Mouse (Mus musculus): ENCODE measurements around the gene Rictor. TPM values are rescaled to one million over a fixed set of nuclear protein-coding genes. Genes with fewer than 3 reads are reported as not detected.

Gene Rictor
- polyA plus RNA-seq (2015; fragmentation: Nextera tagmentation; extraction: Ambion mirVana) = 39.8 and 41.9 TPM in 2 replicates

- Histone ChIP-seq H3K27ac (peak within 1 kb of the TSS; percentile 97), H3K9ac (peak within 1 kb of the TSS; percentile 89), H3K36me3 (no peaks in the 10 kb centered on the region), H3K27me3 (peaks cover 10% of the 10 kb centered on the region; the same call in 1 of the 2 replicates), H3K4me2 (peak within 1 kb of the TSS; percentile 92), H3K4me1 (peaks cover 23% of the 10 kb centered on the region), H3K4me3 (replicated peaks) (peak within 1 kb of the TSS; percentile 95), H3K9me3 (replicated peaks) (no peaks in the 10 kb centered on the region)
- ATAC-seq (replicated peaks; ENCODE audit: low FRiP score) = peak; percentile 83
- under 1% methylated on average over 67 of the region's 82 CpGs for WGBS
These were observed at the start of gene Rictor for GRCm38 (mm10) chr15:6707936-6708525. TSS of gene Rictor (plus strand) at chr15:6708379.

GRCm38 (mm10) chr15:6661951-6662350, 46.2 kb upstream of the Rictor start:
- no peaks in the 10 kb centered on the region for H3K27me3 ChIP-seq
- H3K4me3 ChIP-seq (replicated peaks) = no peak overlapping the region
- H3K27ac ChIP-seq = no peak overlapping the region
- no peak overlapping the region for H3K9ac ChIP-seq
- ATAC-seq (replicated peaks; ENCODE audit: low FRiP score) = peak; percentile 86
- H3K4me2 ChIP-seq = no peak overlapping the region
- no peaks in the 10 kb centered on the region for H3K9me3 ChIP-seq (replicated peaks)
- H3K4me1 ChIP-seq = no peaks in the 10 kb centered on the region
- no peaks in the 10 kb centered on the region for H3K36me3 ChIP-seq
- WGBS = 20% methylated on average over 3 of the region's 3 CpGs

GRCm38 (mm10) chr15:6663991-6664390, 44.2 kb upstream of the Rictor start:
- Histone ChIP-seq H3K36me3 (no peaks in the 10 kb centered on the region), H3K9me3 (replicated peaks) (no peaks in the 10 kb centered on the region), H3K4me2 (no peak overlapping the region), H3K4me1 (no peaks in the 10 kb centered on the region), H3K27me3 (no peaks in the 10 kb centered on the region), H3K27ac (no peak overlapping the region), H3K4me3 (replicated peaks) (no peak overlapping the region), H3K9ac (no peak overlapping the region)
- no peak for ATAC-seq (replicated peaks; ENCODE audit: low FRiP score)
- WGBS = 67% methylated on average over 7 of the region's 7 CpGs

- Histone ChIP-seq H3K9me3 (replicated peaks) (no peaks in the 10 kb centered on the region), H3K9ac (no peak overlapping the region), H3K27ac (no peak overlapping the region), H3K4me1 (no peaks in the 10 kb centered on the region), H3K4me3 (replicated peaks) (no peak overlapping the region), H3K27me3 (no peaks in the 10 kb centered on the region), H3K4me2 (no peak overlapping the region), H3K36me3 (no peaks in the 10 kb centered on the region)
- ATAC-seq (replicated peaks; ENCODE audit: low FRiP score) = no peak
- WGBS = 55% methylated on average over 5 of the region's 5 CpGs
These were observed 42.1 kb upstream of the Rictor start for GRCm38 (mm10) chr15:6666072-6666471.

GRCm38 (mm10) chr15:6668793-6669437, 39.3 kb upstream of the Rictor start:
- no peaks in the 10 kb centered on the region for H3K27me3 ChIP-seq
- no peaks in the 10 kb centered on the region for H3K9me3 ChIP-seq (replicated peaks)
- WGBS = 42% methylated on average over 14 of the region's 14 CpGs
- H3K4me2 ChIP-seq = no peak overlapping the region
- no peak for ATAC-seq (replicated peaks; ENCODE audit: low FRiP score)
- no peaks in the 10 kb centered on the region for H3K36me3 ChIP-seq
- H3K4me1 ChIP-seq = no peaks in the 10 kb centered on the region
- no peak overlapping the region for H3K9ac ChIP-seq
- H3K27ac ChIP-seq = no peak overlapping the region
- no peak overlapping the region for H3K4me3 ChIP-seq (replicated peaks)

GRCm38 (mm10) chr15:6678479-6678878, 29.7 kb upstream of the Rictor start:
- Histone ChIP-seq H3K27me3 (no peaks in the 10 kb centered on the region), H3K9me3 (replicated peaks) (no peaks in the 10 kb centered on the region), H3K9ac (no peak overlapping the region), H3K4me3 (replicated peaks) (no peak overlapping the region), H3K36me3 (no peaks in the 10 kb centered on the region), H3K27ac (no peak overlapping the region), H3K4me2 (no peak overlapping the region), H3K4me1 (no peaks in the 10 kb centered on the region)
- 83% methylated on average over 2 of the region's 2 CpGs for WGBS
- no peak for ATAC-seq (replicated peaks; ENCODE audit: low FRiP score)

- H3K4me2 ChIP-seq = no peak overlapping the region
- WGBS = 70% methylated on average over 2 of the region's 2 CpGs
- no peaks in the 10 kb centered on the region for H3K4me1 ChIP-seq
These were observed 6.0 kb upstream of the Rictor start for GRCm38 (mm10) chr15:6702164-6702563.

GRCm38 (mm10) chr15:6705351-6705901, 2.8 kb upstream of the Rictor start:
- H3K36me3 ChIP-seq = no peaks in the 10 kb centered on the region
- no peak overlapping the region for H3K4me3 ChIP-seq (replicated peaks)
- H3K4me1 ChIP-seq = peaks cover 9% of the 10 kb centered on the region
- no peak overlapping the region for H3K9ac ChIP-seq
- no peak overlapping the region for H3K4me2 ChIP-seq
- WGBS = 55% methylated on average over 7 of the region's 7 CpGs
- no peak overlapping the region for H3K27ac ChIP-seq
- no peaks in the 10 kb centered on the region for H3K9me3 ChIP-seq (replicated peaks)
- peaks cover 13% of the 10 kb centered on the region; the same call in 1 of the 2 replicates for H3K27me3 ChIP-seq
- ATAC-seq (replicated peaks; ENCODE audit: low FRiP score) = no peak

More at GRCm38 (mm10) chr15:6702164-6702563, 6.0 kb upstream of the Rictor start:
- ATAC-seq (replicated peaks; ENCODE audit: low FRiP score) = no peak
- H3K9me3 ChIP-seq (replicated peaks) = no peaks in the 10 kb centered on the region
- H3K36me3 ChIP-seq = no peaks in the 10 kb centered on the region
- H3K27me3 ChIP-seq = peaks cover 13% of the 10 kb centered on the region; the same call in 1 of the 2 replicates
- no peak overlapping the region for H3K4me3 ChIP-seq (replicated peaks)
- H3K9ac ChIP-seq = no peak overlapping the region
- H3K27ac ChIP-seq = no peak overlapping the region

GRCm38 (mm10) chr15:6707551-6707935, 636 bp upstream of the Rictor start:
- Histone ChIP-seq H3K4me1 (peaks cover 18% of the 10 kb centered on the region), H3K36me3 (no peaks in the 10 kb centered on the region), H3K4me3 (replicated peaks) (peak overlapping the region; percentile 95), H3K27ac (peak overlapping the region; percentile 97), H3K4me2 (peak overlapping the region; percentile 92), H3K9me3 (replicated peaks) (no peaks in the 10 kb centered on the region), H3K9ac (peak overlapping the region; percentile 89), H3K27me3 (peaks cover 10% of the 10 kb centered on the region; the same call in 1 of the 2 replicates)
- peak; percentile 55 for ATAC-seq (replicated peaks; ENCODE audit: low FRiP score)
- WGBS = 0% methylated on average over 43 of the region's 43 CpGs

GRCm38 (mm10) chr15:6708526-6709441, 605 bp downstream of the Rictor start:
- H3K36me3 ChIP-seq = no peaks in the 10 kb centered on the region
- peaks cover 29% of the 10 kb centered on the region for H3K4me1 ChIP-seq
- H3K27me3 ChIP-seq = peaks cover 10% of the 10 kb centered on the region; the same call in 1 of the 2 replicates
- peak overlapping the region; percentile 95 for H3K4me3 ChIP-seq (replicated peaks)
- H3K9me3 ChIP-seq (replicated peaks) = no peaks in the 10 kb centered on the region
- WGBS = 1% methylated on average over 85 of the region's 89 CpGs
- H3K27ac ChIP-seq = peak overlapping the region; percentile 97
- peak overlapping the region; percentile 89 for H3K9ac ChIP-seq
- peak overlapping the region; percentile 92 for H3K4me2 ChIP-seq
- ATAC-seq (replicated peaks; ENCODE audit: low FRiP score) = peak; percentile 78

- 19% methylated on average over 8 of the region's 8 CpGs for WGBS
- H3K9ac ChIP-seq = peak overlapping the region; percentile 89
These were observed 1.4 kb downstream of the Rictor start for GRCm38 (mm10) chr15:6709618-6710017.

More at GRCm38 (mm10) chr15:6709618-6710017, 1.4 kb downstream of the Rictor start:
- peaks cover 10% of the 10 kb centered on the region; the same call in 1 of the 2 replicates for H3K27me3 ChIP-seq
- peak overlapping the region; percentile 92 for H3K4me2 ChIP-seq
- H3K4me1 ChIP-seq = peaks cover 36% of the 10 kb centered on the region
- H3K4me3 ChIP-seq (replicated peaks) = peak overlapping the region; percentile 95
- no peak for ATAC-seq (replicated peaks; ENCODE audit: low FRiP score)
- H3K9me3 ChIP-seq (replicated peaks) = no peaks in the 10 kb centered on the region
- no peaks in the 10 kb centered on the region for H3K36me3 ChIP-seq
- no peak overlapping the region for H3K27ac ChIP-seq
